Mouse (Mus musculus) heart, postnatal 4 days (tissue): Measurements from ENCODE around the gene Fbxl17. TPM values are rescaled to one million over a fixed set of nuclear protein-coding genes. Genes with fewer than 3 reads are reported as not detected.
A peak's percentile ranks its signal among the peaks of the same experiment; 100 is the strongest.

Source experiments
- DNase-seq: peaks from one replicate; pipeline ENCODE4 v3.0.0; 2021
- total RNA-seq, 2 experiments: library from RNA; stranded (reverse); gene quantifications; 2 replicates each; pipeline ENCODE4 v1.2.3; 2021

The Fbxl17 gene
- total RNA-seq, 2 experiments from 2014 or later: 35.6 to 37.3 TPM

- DNase-seq: peak; percentile 18
These were observed 96.8 kb downstream of the Fbxl17 start for GRCm38 (mm10) chr17:63402741-63403681.

- DNase-seq: no peak
These were observed 97.6 kb downstream of the Fbxl17 start for GRCm38 (mm10) chr17:63402170-63402569.

GRCm38 (mm10) chr17:63400640-63401039 lies 99.2 kb downstream of the Fbxl17 start:
- no peak for DNase-seq

- no peak for DNase-seq
These were observed 100.0 kb downstream of the Fbxl17 start for GRCm38 (mm10) chr17:63399816-63400215.

- no peak for DNase-seq
These were observed 108.3 kb downstream of the Fbxl17 start for GRCm38 (mm10) chr17:63391506-63391905.

- no peak for DNase-seq
These were observed 108.9 kb downstream of the Fbxl17 start for GRCm38 (mm10) chr17:63390951-63391350.

- DNase-seq: no peak
These were observed 128.8 kb downstream of the Fbxl17 start for GRCm38 (mm10) chr17:63370977-63371376.

- DNase-seq: no peak
These were observed 130.0 kb downstream of the Fbxl17 start for GRCm38 (mm10) chr17:63369631-63370310.

- DNase-seq: no peak
These were observed 132.3 kb downstream of the Fbxl17 start for GRCm38 (mm10) chr17:63367476-63367875.

GRCm38 (mm10) chr17:63366045-63366444 lies 133.8 kb downstream of the Fbxl17 start:
- no peak for DNase-seq

GRCm38 (mm10) chr17:63364605-63365004 lies 135.2 kb downstream of the Fbxl17 start:
- no peak for DNase-seq

- DNase-seq: no peak
These were observed 137.6 kb downstream of the Fbxl17 start for GRCm38 (mm10) chr17:63362196-63362595.

GRCm38 (mm10) chr17:63361679-63362078 lies 138.1 kb downstream of the Fbxl17 start:
- no peak for DNase-seq

GRCm38 (mm10) chr17:63358837-63359236 lies 141.0 kb downstream of the Fbxl17 start:
- no peak for DNase-seq

GRCm38 (mm10) chr17:63356202-63356601 lies 143.6 kb downstream of the Fbxl17 start:
- no peak for DNase-seq

GRCm38 (mm10) chr17:63352634-63353195 lies 147.1 kb downstream of the Fbxl17 start:
- DNase-seq: no peak

GRCm38 (mm10) chr17:63351682-63352081 lies 148.1 kb downstream of the Fbxl17 start:
- no peak for DNase-seq

GRCm38 (mm10) chr17:63350876-63351509 lies 148.8 kb downstream of the Fbxl17 start:
- no peak for DNase-seq

GRCm38 (mm10) chr17:63344101-63344500 lies 155.7 kb downstream of the Fbxl17 start:
- no peak for DNase-seq

- no peak for DNase-seq
These were observed 156.7 kb downstream of the Fbxl17 start for GRCm38 (mm10) chr17:63343076-63343475.

GRCm38 (mm10) chr17:63342440-63342839 lies 157.4 kb downstream of the Fbxl17 start:
- DNase-seq: no peak

GRCm38 (mm10) chr17:63341203-63341602 lies 158.6 kb downstream of the Fbxl17 start:
- DNase-seq: no peak

- no peak for DNase-seq
These were observed 170.9 kb downstream of the Fbxl17 start for GRCm38 (mm10) chr17:63328888-63329287.
